10 mouse cellular contexts compared by ENCODE assay signal in the genomic region with DNA sequence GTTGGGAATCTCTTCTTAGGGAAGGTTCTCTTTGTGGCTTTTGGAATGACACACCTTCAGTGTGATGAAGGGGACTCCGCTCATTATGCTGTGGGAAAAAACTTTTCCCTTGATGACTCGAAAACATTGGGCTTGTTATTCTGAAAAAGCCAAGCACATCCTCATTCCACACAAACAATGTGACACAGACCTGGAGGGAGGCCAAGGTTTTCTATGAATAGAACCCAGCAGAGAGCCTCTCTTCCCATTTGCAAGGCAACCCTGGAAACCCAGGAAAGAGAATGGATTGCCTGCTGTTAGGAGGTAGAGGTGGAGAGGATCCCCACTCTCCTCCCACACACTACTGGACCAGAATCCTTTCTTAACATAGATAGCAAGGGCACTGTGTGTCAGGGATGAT. TPM values are rescaled to one million over a fixed set of nuclear protein-coding genes. Genes with fewer than 3 reads are reported as not detected.
A peak's percentile ranks its signal among the peaks of the same experiment; 100 is the strongest.
DNase-seq lines count a peak whose midpoint lies in the region; ATAC-seq lines count a peak whose summit lies in the region.
"Had no signal": no experiment of that assay in that cellular context is flagged by ENCODE, and none has a peak within 500 bp of the region (broad histone marks: within the 10 kb centered on the region; RNA-seq: fewer than 3 reads in every experiment).

No protein-coding gene starts in this region.

- H3K9me3 ChIP-seq in midbrain, embryonic 12.5 days: no peaks in the 10 kb centered on the region
- no peaks in the 10 kb centered on the region for H3K9me3 ChIP-seq in midbrain, embryonic 10.5 days (replicated peaks)
- H3K9me3 ChIP-seq in forebrain, embryonic 15.5 days: no peaks in the 10 kb centered on the region
- H3K9me3 ChIP-seq in neural tube, embryonic 12.5 days: no peaks in the 10 kb centered on the region

- peak; percentile 51; the same call in 1 of the 2 replicates for ATAC-seq in midbrain, embryonic 12.5 days (ENCODE audit: low FRiP score, low read depth)
- ATAC-seq in forebrain, embryonic 15.5 days (replicated peaks): peak; percentile 12; the same call in 1 of the 2 replicates
- peak; percentile 39 for ATAC-seq in neural tube, embryonic 12.5 days (ENCODE audit: low FRiP score, low read depth)
- ATAC-seq in activated CD4-positive, CD25-positive, alpha-beta regulatory T cell, adult 4 months: no peak

- H3K4me1 ChIP-seq in midbrain, embryonic 12.5 days: peaks cover 18% of the 10 kb centered on the region
- H3K4me1 ChIP-seq in midbrain, embryonic 10.5 days: peaks cover 13% of the 10 kb centered on the region
- peaks cover 7% of the 10 kb centered on the region for H3K4me1 ChIP-seq in forebrain, embryonic 15.5 days
- H3K4me1 ChIP-seq in neural tube, embryonic 12.5 days: 0 out of 2 replicates have a peak, but pooled peaks cover 5% of the 10 kb centered on the region

- H3K36me3 ChIP-seq in midbrain, embryonic 12.5 days: no peaks in the 10 kb centered on the region
- no peaks in the 10 kb centered on the region for H3K36me3 ChIP-seq in midbrain, embryonic 10.5 days
- H3K36me3 ChIP-seq in forebrain, embryonic 15.5 days: no peaks in the 10 kb centered on the region
- H3K36me3 ChIP-seq in neural tube, embryonic 12.5 days: no peaks in the 10 kb centered on the region

- 0 out of 2 replicates have a peak overlapping the region, but pooled peaks have one; percentile 13 for H3K4me2 ChIP-seq in midbrain, embryonic 12.5 days (replicated peaks)
- H3K4me2 ChIP-seq in forebrain, embryonic 15.5 days (replicated peaks): peak overlapping the region; percentile 28
- peak overlapping the region; percentile 10; the same call in 1 of the 2 replicates for H3K4me2 ChIP-seq in neural tube, embryonic 12.5 days (replicated peaks)

- no peaks in the 10 kb centered on the region for H3K27me3 ChIP-seq in midbrain, embryonic 12.5 days
- no peaks in the 10 kb centered on the region for H3K27me3 ChIP-seq in midbrain, embryonic 10.5 days (ENCODE audit: low read depth, poor library complexity, severe bottlenecking)
- H3K27me3 ChIP-seq in forebrain, embryonic 15.5 days: no peaks in the 10 kb centered on the region
- H3K27me3 ChIP-seq in neural tube, embryonic 12.5 days (replicated peaks): no peaks in the 10 kb centered on the region

- WGBS in midbrain, embryonic 12.5 days: 7% methylated on average over 2 of the region's 2 CpGs
- WGBS in midbrain, embryonic 10.5 days: 15% methylated on average over 2 of the region's 2 CpGs
- WGBS in forebrain, embryonic 15.5 days: 6% methylated on average over 2 of the region's 2 CpGs
- WGBS in neural tube, embryonic 12.5 days: 15% methylated on average over 2 of the region's 2 CpGs

- H3K4me3 ChIP-seq in midbrain, embryonic 12.5 days: no peak overlapping the region
- no peak overlapping the region for H3K4me3 ChIP-seq in midbrain, embryonic 10.5 days
- no peak overlapping the region for H3K4me3 ChIP-seq in forebrain, embryonic 15.5 days
- H3K4me3 ChIP-seq in neural tube, embryonic 12.5 days: no peak overlapping the region

- 0 out of 2 replicates have a peak overlapping the region, but pooled peaks have one; percentile 20 for H3K27ac ChIP-seq in midbrain, embryonic 12.5 days (replicated peaks)
- no peak overlapping the region for H3K27ac ChIP-seq in midbrain, embryonic 10.5 days (replicated peaks)
- no peak overlapping the region for H3K27ac ChIP-seq in forebrain, embryonic 15.5 days (replicated peaks)
- H3K27ac ChIP-seq in neural tube, embryonic 12.5 days: no peak overlapping the region

- no peak overlapping the region for H3K9ac ChIP-seq in midbrain, embryonic 12.5 days (replicated peaks)
- no peak overlapping the region for H3K9ac ChIP-seq in forebrain, embryonic 15.5 days (replicated peaks)
- no peak overlapping the region for H3K9ac ChIP-seq in neural tube, embryonic 12.5 days

- DNase-seq in midbrain, embryonic 10.5 days (ENCODE audit: low spot score): no peak
- peak; percentile 83 for DNase-seq in heart, postnatal 4 days
- DNase-seq in layer of hippocampus, postnatal 10 days (ENCODE audit: low spot score in 2 of 2): peak; percentile 43 to 56
- DNase-seq in spleen, postnatal 36 days (ENCODE audit: low spot score in 2 of 2): no peak

RNA-seq across cellular contexts. Expression of a gene that starts 1.6 kb away (rescaled TPM):
- polyA plus RNA-seq in midbrain, embryonic 12.5 days (2016; fragmentation: Nextera tagmentation; extraction: Ambion mirVana): not detected in 2 replicates
- not detected in 2 replicates for polyA plus RNA-seq in midbrain, embryonic 10.5 days (2016; fragmentation: Nextera tagmentation; extraction: Ambion mirVana)
- 0.19 TPM in 1 of 2 replicates, not detected in the other for polyA plus RNA-seq in forebrain, embryonic 15.5 days (2015; fragmentation: Nextera tagmentation; extraction: Ambion mirVana)
- total RNA-seq in heart, postnatal 4 days (2021): not detected
- total RNA-seq in layer of hippocampus, postnatal 10 days (2021): under 1 TPM in 1 of 2 experiments, not detected in 1; 0.25 TPM
- not detected in 2 replicates for polyA plus RNA-seq in neural tube, embryonic 12.5 days (2016; fragmentation: Nextera tagmentation; extraction: Ambion mirVana)
- 1 to 10 TPM; 1.2 TPM for polyA plus RNA-seq in activated CD4-positive, CD25-positive, alpha-beta regulatory T cell, adult 4 months (2017; shearing (Covaris generic))
- total RNA-seq: gastrocnemius, postnatal 4 days; MEL had no signal

RNA-seq across cellular contexts. Expression of a gene that starts 14.6 kb away (rescaled TPM):
- polyA plus RNA-seq in midbrain, embryonic 12.5 days (2016; fragmentation: Nextera tagmentation; extraction: Ambion mirVana): 1.1 and 2.8 TPM in 2 replicates
- 1.8 and 2.6 TPM in 2 replicates for polyA plus RNA-seq in midbrain, embryonic 10.5 days (2016; fragmentation: Nextera tagmentation; extraction: Ambion mirVana)
- 1.2 and 5.8 TPM in 2 replicates for polyA plus RNA-seq in forebrain, embryonic 15.5 days (2015; fragmentation: Nextera tagmentation; extraction: Ambion mirVana)
- total RNA-seq in heart, postnatal 4 days (2021): under 1 TPM; 0.50 to 0.68 TPM
- 1 to 10 TPM in 1 of 2 experiments, under 1 TPM in 1; 0.56 to 1.2 TPM for total RNA-seq in layer of hippocampus, postnatal 10 days (2021)
- 0.92 and 1.0 TPM in 2 replicates for polyA plus RNA-seq in neural tube, embryonic 12.5 days (2016; fragmentation: Nextera tagmentation; extraction: Ambion mirVana)
- not detected for polyA plus RNA-seq in activated CD4-positive, CD25-positive, alpha-beta regulatory T cell, adult 4 months (2017; shearing (Covaris generic))
- total RNA-seq: MEL had no signal

Comparison
In these comparisons a context has a peak if more than half of its experiments do, and no peak if none do; other contexts are left out.
1. DNase-seq: peak in heart, postnatal 4 days (single experiment) and layer of hippocampus, postnatal 10 days (2 of 2); none in midbrain, embryonic 10.5 days (single experiment) and spleen, postnatal 36 days (0 of 2).
2. Peak in every context shown above with its lines, with median percentiles within 50 percentile points of each other: H3K4me2 ChIP-seq.